Mouse (Mus musculus) cerebellum, adult 2 months (tissue): ENCODE measurements around the gene Cyp4v3.

Experiments used
- CTCF ChIP-seq: fragments of 200-500 bp; IDR thresholded peaks from 2 replicates; pipeline ENCODE4 v1.5.1; 2011; ENCODE audit warnings: low read depth, mild to moderate bottlenecking, control low read depth, low read length, moderate library complexity, borderline replicate concordance; ENCODE audit not compliant: insufficient read depth
- POLR2A ChIP-seq: fragments of 200-500 bp; IDR thresholded peaks from 2 replicates; pipeline ENCODE4 v1.6.1; 2011; ENCODE audit warnings: low read length, control low read depth, borderline replicate concordance; ENCODE audit not compliant: insufficient read depth

DNA sequence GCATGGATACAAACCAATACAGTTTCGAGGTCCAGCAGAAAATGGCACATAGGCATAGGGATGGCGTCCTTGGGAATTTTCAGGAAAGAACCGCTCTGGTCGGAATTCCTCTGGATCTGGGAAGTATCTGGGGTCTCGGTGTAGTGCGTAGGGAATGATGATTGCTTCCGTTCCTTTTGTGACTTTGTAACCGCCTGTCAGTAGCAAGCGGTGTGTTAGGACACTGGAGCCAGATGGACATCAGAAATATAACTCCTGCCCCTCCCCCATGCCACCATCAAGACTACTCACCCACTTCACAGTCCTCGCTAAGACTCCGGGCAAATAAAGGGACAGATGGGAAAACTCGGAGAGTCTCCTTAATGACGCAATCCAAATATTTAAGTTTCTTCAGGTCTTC, 24.6 kb downstream of the Cyp4v3 start, which contains the start of gene Gm45753:
- TF ChIP-seq CTCF: no peak
- no peak for TF ChIP-seq POLR2A
